Mouse (Mus musculus) layer of hippocampus, postnatal 14 days (tissue): Measurements from ENCODE around the gene Med10. TPM values are rescaled to one million over a fixed set of nuclear protein-coding genes. Genes with fewer than 3 reads are reported as not detected.

Experiments used
- DNase-seq, 2 experiments: peaks; one replicate each; pipeline ENCODE4 v3.0.0; 2021 to 2022; ENCODE audit warnings: low spot score in 2 of 2, mixed read lengths in 1 of 2
- long read RNA-seq, 2 experiments: library from polyadenylated mRNA; stranded (forward); transcript quantifications; one replicate each; pipeline ENCODE4 v2.0.0; 2021
- total RNA-seq, 2 experiments: library from RNA; stranded (reverse); gene quantifications; 2 replicates each; pipeline ENCODE4 v1.2.3; 2021

Gene Med10
- total RNA-seq, result 10 to 100 TPM; 71.2 to 73.4 TPM
- long read RNA-seq, experiment 1, full-length matches to known transcripts, result 34 of 38 reads
- long read RNA-seq, experiment 1, partial matches to known transcripts, result 0 of 38 reads
- long read RNA-seq, experiment 1, other reads (novel, unspliced or antisense), result 4 of 38 reads
- long read RNA-seq, experiment 2, full-length matches to known transcripts, result 82 of 90 reads
- long read RNA-seq, experiment 2, partial matches to known transcripts, result 0 of 90 reads
- long read RNA-seq, experiment 2, other reads (novel, unspliced or antisense), result 8 of 90 reads

- no peak for DNase-seq
Observed at GRCm38 (mm10) chr13:69802095-69802494, at the start of gene Med10. TSS of gene Med10 (plus strand) at chr13:69802395.

DNA sequence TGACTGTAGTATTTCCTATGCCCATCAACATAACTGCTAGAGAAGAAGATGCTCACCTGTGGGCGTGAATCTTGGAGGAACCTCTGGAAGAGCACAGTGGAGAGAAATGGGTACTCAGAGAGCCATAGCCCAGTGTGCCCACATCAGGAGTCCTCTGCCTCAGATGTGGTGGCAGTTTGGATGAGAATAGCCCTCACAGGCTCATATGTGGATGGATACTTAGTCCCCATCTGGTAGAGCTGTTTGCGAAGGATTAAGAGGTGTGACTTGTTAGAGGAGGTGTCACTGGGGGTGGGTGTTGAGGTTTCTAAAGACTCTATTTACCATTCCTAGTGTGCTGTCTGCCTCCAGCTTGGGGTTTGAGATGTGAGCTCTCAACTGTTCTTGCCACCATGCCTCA is 49.3 kb upstream of the Med10 start:
- DNase-seq, result no peak

GRCm38 (mm10) chr13:69758979-69759378 is 43.2 kb upstream of the Med10 start:
- no peak for DNase-seq

DNA sequence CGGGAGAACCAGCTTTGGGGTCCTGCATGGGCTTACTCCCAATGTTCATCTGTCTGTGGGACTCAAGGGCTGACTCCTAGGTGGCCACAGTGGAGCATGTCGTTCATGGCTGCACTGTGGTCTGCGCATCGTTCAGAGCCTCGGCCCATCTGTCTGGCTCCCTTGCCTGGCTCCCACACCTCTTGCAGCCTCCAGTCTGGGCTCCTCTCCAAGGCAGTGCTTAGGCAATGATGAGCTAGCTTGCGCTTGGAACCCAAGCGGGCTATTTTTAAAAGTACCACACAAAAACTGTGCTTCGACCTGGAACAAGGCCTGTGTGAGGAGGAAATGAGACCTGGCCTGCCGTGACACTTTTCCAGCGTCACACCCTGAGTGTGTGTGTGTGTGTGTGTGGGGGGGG is 40.8 kb upstream of the Med10 start:
- peak; percentile 68 to 91 for DNase-seq

DNA sequence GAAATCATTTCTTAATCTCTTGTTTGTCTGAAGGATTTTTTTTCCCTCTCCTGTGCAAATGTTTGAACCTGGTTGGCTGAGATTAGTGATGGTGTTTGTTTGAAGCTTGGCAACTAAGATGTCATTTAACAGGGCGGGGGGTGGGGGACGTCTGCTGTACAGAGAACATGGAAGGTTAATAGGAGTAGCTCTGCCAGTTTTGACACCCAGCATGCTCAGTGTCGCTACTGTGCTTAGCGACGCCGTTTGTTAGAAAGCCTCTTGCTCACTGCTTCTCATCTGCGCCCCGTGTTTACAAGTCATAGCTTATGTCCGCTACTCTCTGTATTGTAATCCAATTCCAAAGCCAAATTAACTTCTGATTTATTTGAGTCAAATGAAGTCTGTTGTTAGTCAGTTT is 37.5 kb upstream of the Med10 start:
- DNase-seq, result peak in 1 of 2 experiments; percentile 56

GRCm38 (mm10) chr13:69768152-69768551 is 34.0 kb upstream of the Med10 start:
- no peak for DNase-seq

DNA sequence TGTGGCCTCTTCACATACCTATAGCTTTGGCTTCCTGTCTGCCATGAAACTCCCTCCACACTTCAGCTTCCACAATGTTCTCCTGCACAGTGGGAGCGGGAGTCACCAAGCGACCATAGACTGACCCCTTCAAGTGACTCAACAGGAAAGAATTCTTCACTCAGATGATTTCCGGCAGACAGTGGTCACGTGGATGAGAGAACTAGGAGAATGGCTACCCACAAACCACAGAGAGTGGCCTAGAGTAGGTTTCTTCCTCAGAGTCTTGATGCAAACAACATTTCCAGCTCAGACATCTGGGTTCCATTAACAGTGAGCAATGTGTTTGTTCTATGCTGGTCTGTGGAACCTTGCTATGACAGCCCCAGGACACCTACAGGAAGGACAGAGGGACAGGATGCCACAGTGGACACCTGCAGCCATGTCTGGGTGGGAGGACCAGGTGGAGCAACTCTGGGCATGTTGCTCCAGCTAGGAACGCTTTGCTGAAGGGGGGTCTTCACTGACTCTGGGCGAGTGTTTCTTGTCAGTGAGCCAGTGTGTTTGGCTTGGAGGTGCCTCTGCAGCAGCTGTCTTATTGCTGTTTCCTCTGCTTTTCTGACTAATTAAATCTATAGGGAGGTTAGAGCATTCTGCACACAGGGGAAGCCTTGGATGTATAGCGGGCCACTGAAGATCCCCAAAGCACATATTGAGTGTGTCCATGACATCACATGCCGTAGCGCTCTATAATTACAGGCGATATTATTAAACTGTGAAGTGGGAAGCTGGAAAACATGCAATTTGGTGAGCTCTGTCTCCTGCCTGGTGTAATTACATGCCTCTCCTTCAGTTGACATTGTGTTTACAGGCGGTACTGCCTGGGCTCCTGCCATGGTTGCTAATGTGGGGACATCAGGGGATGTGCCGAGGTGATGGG is 31.4 kb upstream of the Med10 start:
- DNase-seq, result no peak

GRCm38 (mm10) chr13:69772358-69772757 is 29.8 kb upstream of the Med10 start:
- no peak for DNase-seq

- peak; percentile 25 to 48 for DNase-seq
Observed at GRCm38 (mm10) chr13:69778221-69778620, 24.0 kb upstream of the Med10 start.

DNA sequence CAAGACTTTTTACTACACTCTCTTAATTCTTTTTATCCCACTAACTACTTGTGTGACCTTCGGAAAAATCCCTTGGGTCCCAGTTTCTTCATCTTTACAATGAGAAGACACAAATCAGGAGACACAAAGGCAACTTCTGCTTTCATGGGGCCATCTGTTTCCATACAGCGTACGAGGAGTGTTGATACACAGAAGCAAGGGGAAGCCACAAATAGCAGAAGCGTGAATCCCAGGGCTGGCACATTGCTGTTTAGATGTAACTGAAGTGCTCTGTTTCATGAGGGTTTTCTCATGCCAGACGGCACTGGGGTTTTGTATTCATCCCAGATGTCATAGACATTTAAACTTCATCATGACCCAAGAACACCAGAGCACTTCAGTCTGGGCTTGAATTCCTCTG is 13.5 kb upstream of the Med10 start:
- no peak for DNase-seq

DNA sequence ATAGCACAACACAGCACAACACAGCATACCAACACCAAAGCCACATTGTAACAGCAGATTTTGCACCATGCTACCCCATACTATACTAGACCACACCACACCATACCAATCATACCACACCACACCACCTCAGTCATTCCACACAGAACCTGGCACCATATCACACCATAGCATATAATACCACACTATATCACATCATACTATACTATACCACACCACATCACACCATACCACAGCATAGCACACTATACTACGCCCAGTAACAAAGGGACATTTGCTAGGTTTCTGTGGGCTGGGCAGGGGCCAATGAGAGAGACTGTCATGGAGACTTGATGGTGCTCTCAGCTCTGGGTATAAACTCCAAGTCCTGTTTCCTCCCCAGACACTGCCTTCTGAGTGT is 10.4 kb upstream of the Med10 start:
- DNase-seq, result no peak

GRCm38 (mm10) chr13:69792541-69793009 is 9.6 kb upstream of the Med10 start:
- no peak for DNase-seq

- DNase-seq, result no peak
Observed at GRCm38 (mm10) chr13:69794808-69795207, 7.4 kb upstream of the Med10 start.

GRCm38 (mm10) chr13:69809681-69810611 is 7.8 kb downstream of the Med10 start:
- DNase-seq, result peak; percentile 71 to 80

GRCm38 (mm10) chr13:69810936-69811680 is 8.9 kb downstream of the Med10 start:
- no peak for DNase-seq

DNA sequence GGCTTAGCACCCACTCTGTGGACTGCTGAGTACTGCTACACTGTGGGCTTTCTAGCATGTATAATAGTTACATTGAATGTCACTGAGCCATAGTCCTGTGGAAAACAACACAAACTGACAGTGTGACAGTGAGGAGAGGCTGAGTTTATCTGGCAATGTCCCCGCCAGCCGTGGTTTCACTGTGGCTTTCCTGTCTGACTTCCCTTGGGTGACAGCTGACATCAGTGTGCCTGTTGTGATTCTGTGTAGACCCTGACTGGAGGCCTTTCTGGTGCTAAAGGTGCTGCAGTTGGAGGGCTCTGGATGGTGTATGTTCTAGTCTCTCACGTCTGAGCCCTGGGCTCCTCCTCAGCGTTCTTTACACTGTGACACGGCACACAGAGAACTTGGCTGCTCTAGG is 11.7 kb downstream of the Med10 start:
- no peak for DNase-seq

- peak in 1 of 2 experiments; percentile 22 for DNase-seq
Observed at GRCm38 (mm10) chr13:69818306-69818705, 16.1 kb downstream of the Med10 start.

DNA sequence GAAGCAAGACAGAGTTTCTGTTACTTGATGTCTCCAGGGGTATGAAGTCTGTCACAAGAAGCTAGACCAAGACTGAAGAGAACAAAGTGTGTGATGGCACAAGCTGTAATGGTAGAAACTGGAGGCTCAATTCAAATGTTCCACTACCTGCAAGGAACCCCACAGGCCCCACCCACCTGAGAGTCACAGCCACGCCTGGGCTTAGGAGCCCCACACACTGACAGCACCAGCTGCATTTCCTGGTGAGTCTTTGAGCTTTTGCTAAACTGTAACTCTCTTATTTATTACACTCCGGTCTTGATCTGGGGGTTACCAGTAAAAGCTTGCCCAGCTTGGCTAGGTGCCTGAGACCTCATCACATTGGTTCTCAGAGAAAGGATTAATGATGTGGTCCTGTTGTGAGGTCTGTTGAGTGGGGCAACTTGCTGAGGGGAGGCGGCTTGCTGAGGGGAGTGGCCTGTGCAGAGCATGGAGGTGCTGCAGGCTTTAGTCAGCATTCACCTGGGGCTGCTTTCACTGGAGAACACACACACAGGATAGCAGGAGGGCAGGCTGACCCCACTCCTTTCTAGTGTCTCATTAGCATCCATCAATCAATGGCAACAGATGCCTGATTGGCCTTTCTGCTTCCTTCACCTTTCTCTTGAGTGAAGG is 19.1 kb downstream of the Med10 start:
- DNase-seq, result no peak

DNA sequence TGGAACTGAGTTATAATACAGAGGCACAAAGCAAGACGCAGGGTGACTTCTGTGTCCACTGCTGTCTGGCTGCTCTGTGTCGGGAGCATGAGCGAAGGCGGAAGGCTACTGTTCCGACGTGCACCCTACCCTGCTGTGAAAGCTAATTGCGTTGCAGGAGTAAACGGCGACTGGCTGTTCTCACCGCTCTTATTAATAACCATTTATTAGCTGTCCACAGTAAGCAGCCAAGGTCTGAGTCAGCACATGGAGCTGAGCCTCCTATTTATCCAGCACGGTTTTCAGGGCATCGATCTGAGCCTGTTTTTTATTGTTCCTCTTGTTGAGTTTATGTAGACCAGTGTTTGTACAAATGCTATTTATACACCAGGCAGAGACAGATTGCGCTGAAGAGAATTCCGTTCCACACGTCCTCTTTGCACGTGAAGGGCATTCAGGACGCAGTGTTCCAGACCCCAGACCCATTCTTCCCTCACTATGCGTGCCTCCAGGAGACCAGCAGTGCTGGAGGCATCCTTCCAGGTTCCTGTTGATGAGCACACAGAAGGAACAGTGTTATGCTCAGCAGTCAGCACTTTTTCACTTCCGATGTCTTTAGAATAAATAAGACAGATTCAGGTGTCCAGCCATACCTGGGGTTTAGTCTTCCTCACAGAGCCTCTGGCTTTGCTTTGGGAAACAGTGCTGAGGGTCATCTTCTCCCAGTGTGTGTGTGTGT is 21.9 kb downstream of the Med10 start:
- DNase-seq, result peak in 1 of 2 experiments; percentile 29
